Mouse (Mus musculus): ENCODE results near the gene Kcne3. TPM values are rescaled to one million over a fixed set of nuclear protein-coding genes. Genes with fewer than 3 reads are reported as not detected.

Kcne3 gene
- total and polyA plus RNA-seq, 3 experiments: 1.6 to 71.8 (median 21.8) TPM

GRCm38 (mm10) chr7:100190167-100190566 lies 13.9 kb downstream of the Kcne3 start:
- no peak for TF ChIP-seq GATA2 (IDR thresholded peaks at IDR 0.05; ENCODE audit: borderline replicate concordance, low read depth, low read length)
- TF ChIP-seq TAL1 (conservative IDR thresholded peaks at IDR 0.05; ENCODE audit: low read depth, low read length): no peak
- TF ChIP-seq CTCF (IDR thresholded peaks at IDR 0.05; ENCODE audit: low read depth, low read length): no peak
- H3K36me3 ChIP-seq (replicated peaks): peaks cover 14% of the 10 kb centered on the region

GRCm38 (mm10) chr7:100190778-100191177 lies 14.5 kb downstream of the Kcne3 start:
- no peak for DNase-seq (ENCODE audit: low spot score)

More at GRCm38 (mm10) chr7:100190167-100190566, 13.9 kb downstream of the Kcne3 start:
- peaks cover 6% of the 10 kb centered on the region; the same call in 1 of the 2 replicates for H3K27me3 ChIP-seq (ENCODE audit: insufficient read depth, low read length)
- ATAC-seq (ENCODE audit: extremely low read depth, insufficient number of reproducible peaks, low FRiP score, poor library complexity, severe bottlenecking) (no peak), DNase-seq (ENCODE audit: low spot score) (no peak)
- no peak overlapping the region for H3K4me3 ChIP-seq (ENCODE audit: low read depth, low read length)
- H3K9me3 ChIP-seq (replicated peaks): no peaks in the 10 kb centered on the region
- H3K4me1 ChIP-seq (ENCODE audit: insufficient read depth, low read depth, low read length): peaks cover 4% of the 10 kb centered on the region; the same call in 1 of the 2 replicates

GRCm38 (mm10) chr7:100201191-100201590 lies 24.9 kb downstream of the Kcne3 start:
- no peak for TF ChIP-seq GATA1 (IDR thresholded peaks at IDR 0.05; ENCODE audit: borderline replicate concordance, low read length)
- H3K27me3 ChIP-seq (ENCODE audit: insufficient read depth, low read length): peaks cover 23% of the 10 kb centered on the region

More at GRCm38 (mm10) chr7:100190778-100191177, 14.5 kb downstream of the Kcne3 start:
- ATAC-seq (ENCODE audit: extremely low read depth, insufficient number of reproducible peaks, low FRiP score, poor library complexity, severe bottlenecking): no peak
- Histone ChIP-seq H3K27me3 (ENCODE audit: insufficient read depth, low read length) (peaks cover 6% of the 10 kb centered on the region; the same call in 1 of the 2 replicates), H3K9me3 (replicated peaks) (no peaks in the 10 kb centered on the region), H3K4me1 (ENCODE audit: insufficient read depth, low read depth, low read length) (peaks cover 4% of the 10 kb centered on the region; the same call in 1 of the 2 replicates), H3K4me3 (ENCODE audit: low read depth, low read length) (no peak overlapping the region), H3K36me3 (replicated peaks) (peaks cover 12% of the 10 kb centered on the region)
- TF ChIP-seq TAL1 (conservative IDR thresholded peaks at IDR 0.05; ENCODE audit: low read depth, low read length) (no peak), CTCF (IDR thresholded peaks at IDR 0.05; ENCODE audit: low read depth, low read length) (peak; percentile 61)

GRCm38 (mm10) chr7:100203616-100204015 lies 27.3 kb downstream of the Kcne3 start:
- H3K9me3 ChIP-seq (replicated peaks): no peaks in the 10 kb centered on the region
- DNase-seq (ENCODE audit: low spot score): no peak
- ATAC-seq (ENCODE audit: extremely low read depth, insufficient number of reproducible peaks, low FRiP score, poor library complexity, severe bottlenecking): no peak
- H3K27me3 ChIP-seq (ENCODE audit: insufficient read depth, low read length): peaks cover 25% of the 10 kb centered on the region
- H3K4me1 ChIP-seq (ENCODE audit: insufficient read depth, low read depth, low read length): peaks cover 9% of the 10 kb centered on the region; the same call in 1 of the 2 replicates
- H3K4me3 ChIP-seq (ENCODE audit: low read depth, low read length): no peak overlapping the region
- H3K36me3 ChIP-seq (replicated peaks): no peaks in the 10 kb centered on the region
- no peak for TF ChIP-seq POLR2AphosphoS5 (IDR thresholded peaks at IDR 0.05; ENCODE audit: insufficient replicate concordance, low read depth, low read length)
- no peak for TF ChIP-seq CTCF (IDR thresholded peaks at IDR 0.05; ENCODE audit: low read depth, low read length)
- TF ChIP-seq TAL1 (conservative IDR thresholded peaks at IDR 0.05; ENCODE audit: low read depth, low read length): no peak
- no peak for TF ChIP-seq GATA2 (IDR thresholded peaks at IDR 0.05; ENCODE audit: borderline replicate concordance, low read depth, low read length)
- TF ChIP-seq GATA1 (IDR thresholded peaks at IDR 0.05; ENCODE audit: borderline replicate concordance, low read length): no peak

More at GRCm38 (mm10) chr7:100201191-100201590, 24.9 kb downstream of the Kcne3 start:
- DNase-seq (ENCODE audit: low spot score): no peak
- Histone ChIP-seq H3K4me3 (ENCODE audit: low read depth, low read length) (no peak overlapping the region), H3K36me3 (replicated peaks) (no peaks in the 10 kb centered on the region), H3K4me1 (ENCODE audit: insufficient read depth, low read depth, low read length) (peaks cover 9% of the 10 kb centered on the region; the same call in 1 of the 2 replicates), H3K9me3 (replicated peaks) (no peaks in the 10 kb centered on the region)
- no peak for ATAC-seq (ENCODE audit: extremely low read depth, insufficient number of reproducible peaks, low FRiP score, poor library complexity, severe bottlenecking)

GRCm38 (mm10) chr7:100204871-100205270 lies 28.6 kb downstream of the Kcne3 start:
- TF ChIP-seq POLR2AphosphoS5 (IDR thresholded peaks at IDR 0.05; ENCODE audit: insufficient replicate concordance, low read depth, low read length) (no peak), TAL1 (conservative IDR thresholded peaks at IDR 0.05; ENCODE audit: low read depth, low read length) (no peak), GATA1 (IDR thresholded peaks at IDR 0.05; ENCODE audit: borderline replicate concordance, low read length) (no peak), GATA2 (IDR thresholded peaks at IDR 0.05; ENCODE audit: borderline replicate concordance, low read depth, low read length) (no peak), CTCF (IDR thresholded peaks at IDR 0.05; ENCODE audit: low read depth, low read length) (no peak)
- Histone ChIP-seq H3K36me3 (replicated peaks) (no peaks in the 10 kb centered on the region), H3K4me3 (ENCODE audit: low read depth, low read length) (no peak overlapping the region), H3K27me3 (ENCODE audit: insufficient read depth, low read length) (peaks cover 26% of the 10 kb centered on the region), H3K4me1 (ENCODE audit: insufficient read depth, low read depth, low read length) (peaks cover 9% of the 10 kb centered on the region; the same call in 1 of the 2 replicates), H3K9me3 (replicated peaks) (no peaks in the 10 kb centered on the region)
- no peak for ATAC-seq (ENCODE audit: extremely low read depth, insufficient number of reproducible peaks, low FRiP score, poor library complexity, severe bottlenecking)
- DNase-seq (ENCODE audit: low spot score): no peak

GRCm38 (mm10) chr7:100206144-100206543 lies 29.8 kb downstream of the Kcne3 start:
- Histone ChIP-seq H3K4me1 (ENCODE audit: insufficient read depth, low read depth, low read length) (peaks cover 9% of the 10 kb centered on the region; the same call in 1 of the 2 replicates), H3K9me3 (replicated peaks) (no peaks in the 10 kb centered on the region), H3K27me3 (ENCODE audit: insufficient read depth, low read length) (peaks cover 26% of the 10 kb centered on the region), H3K4me3 (ENCODE audit: low read depth, low read length) (no peak overlapping the region), H3K36me3 (replicated peaks) (no peaks in the 10 kb centered on the region)
- TF ChIP-seq GATA1 (IDR thresholded peaks at IDR 0.05; ENCODE audit: borderline replicate concordance, low read length): no peak
- no peak for TF ChIP-seq POLR2AphosphoS5 (IDR thresholded peaks at IDR 0.05; ENCODE audit: insufficient replicate concordance, low read depth, low read length)
- TF ChIP-seq TAL1 (conservative IDR thresholded peaks at IDR 0.05; ENCODE audit: low read depth, low read length): no peak
- TF ChIP-seq GATA2 (IDR thresholded peaks at IDR 0.05; ENCODE audit: borderline replicate concordance, low read depth, low read length): no peak
- TF ChIP-seq CTCF (IDR thresholded peaks at IDR 0.05; ENCODE audit: low read depth, low read length): no peak
- ATAC-seq (ENCODE audit: extremely low read depth, insufficient number of reproducible peaks, low FRiP score, poor library complexity, severe bottlenecking) (no peak), DNase-seq (ENCODE audit: low spot score) (no peak)

GRCm38 (mm10) chr7:100207886-100208285 lies 31.6 kb downstream of the Kcne3 start:
- H3K4me3 ChIP-seq (ENCODE audit: low read depth, low read length): no peak overlapping the region
- ATAC-seq (ENCODE audit: extremely low read depth, insufficient number of reproducible peaks, low FRiP score, poor library complexity, severe bottlenecking) (no peak), DNase-seq (ENCODE audit: low spot score) (no peak)
- H3K9me3 ChIP-seq (replicated peaks): no peaks in the 10 kb centered on the region
- H3K27me3 ChIP-seq (ENCODE audit: insufficient read depth, low read length): peaks cover 19% of the 10 kb centered on the region
- no peaks in the 10 kb centered on the region for H3K36me3 ChIP-seq (replicated peaks)
- H3K4me1 ChIP-seq (ENCODE audit: insufficient read depth, low read depth, low read length): peaks cover 9% of the 10 kb centered on the region; the same call in 1 of the 2 replicates
- TF ChIP-seq TAL1 (conservative IDR thresholded peaks at IDR 0.05; ENCODE audit: low read depth, low read length): no peak
- TF ChIP-seq GATA2 (IDR thresholded peaks at IDR 0.05; ENCODE audit: borderline replicate concordance, low read depth, low read length): no peak
- no peak for TF ChIP-seq GATA1 (IDR thresholded peaks at IDR 0.05; ENCODE audit: borderline replicate concordance, low read length)
- TF ChIP-seq CTCF (IDR thresholded peaks at IDR 0.05; ENCODE audit: low read depth, low read length): no peak
- TF ChIP-seq POLR2AphosphoS5 (IDR thresholded peaks at IDR 0.05; ENCODE audit: insufficient replicate concordance, low read depth, low read length): no peak
